Mouse (Mus musculus) mouse trophoblast stem cell (cell line): ENCODE measurements around the gene Strip1.
"Not testable (repeated sequence)": the region's sequence is repeated elsewhere in the genome, so short reads cannot be mapped to it uniquely, and the experiment has no call there.

Source experiments
- in situ Hi-C, 2 experiments: fragments of 300-500 bp; cut with MseI, MboI; formaldehyde crosslinking; loops; 2 replicates in 1 of 2; 3 replicates in 1 of 2; pipeline ENCODE4 v1.15.1; 2025

Gene Strip1

GRCm38 (mm10) chr3:107631523-107631958 lies at the start of gene Strip1:
TSS of gene Strip1 (minus strand) at chr3:107631694.
- in situ Hi-C loops = no loop called here

DNA sequence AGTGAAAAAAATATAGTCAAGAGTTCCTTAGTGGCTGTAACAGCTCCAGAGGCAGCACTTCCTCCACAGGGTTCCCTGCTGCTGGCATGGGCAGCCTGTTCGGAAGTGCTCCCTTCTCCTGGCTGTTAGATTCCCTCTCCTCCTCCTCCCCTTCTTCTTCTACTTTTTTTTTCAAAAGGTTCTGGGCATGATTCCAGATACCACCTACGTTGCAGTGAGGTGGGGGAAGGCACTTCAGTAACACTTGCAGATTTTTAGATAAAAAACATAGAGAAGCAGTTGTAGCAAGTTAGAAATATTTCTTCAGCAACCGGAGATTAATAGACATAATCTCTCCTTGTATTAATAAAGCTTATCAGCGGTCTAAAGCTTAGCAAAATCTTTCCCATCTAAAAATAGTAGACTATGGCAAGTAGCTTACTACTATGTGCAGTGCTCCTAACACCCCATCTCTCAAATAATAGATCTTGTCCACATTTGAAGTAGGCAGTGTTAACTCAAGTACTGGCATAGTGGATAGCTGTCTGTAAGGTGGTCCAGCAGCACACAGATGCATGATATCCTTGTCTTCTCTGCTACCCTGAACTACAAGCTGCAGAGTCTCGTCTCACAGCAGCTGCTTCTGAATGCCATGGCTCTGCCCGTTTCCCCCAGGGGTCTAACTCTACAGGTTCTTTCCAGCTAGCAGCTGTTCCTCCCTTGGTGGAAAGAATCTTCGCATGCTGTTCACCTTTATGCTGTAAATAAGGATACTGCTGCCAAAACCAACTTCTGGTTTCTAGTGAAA lies 49.5 kb upstream of the Strip1 start:
- in situ Hi-C loops = no loop called here

DNA sequence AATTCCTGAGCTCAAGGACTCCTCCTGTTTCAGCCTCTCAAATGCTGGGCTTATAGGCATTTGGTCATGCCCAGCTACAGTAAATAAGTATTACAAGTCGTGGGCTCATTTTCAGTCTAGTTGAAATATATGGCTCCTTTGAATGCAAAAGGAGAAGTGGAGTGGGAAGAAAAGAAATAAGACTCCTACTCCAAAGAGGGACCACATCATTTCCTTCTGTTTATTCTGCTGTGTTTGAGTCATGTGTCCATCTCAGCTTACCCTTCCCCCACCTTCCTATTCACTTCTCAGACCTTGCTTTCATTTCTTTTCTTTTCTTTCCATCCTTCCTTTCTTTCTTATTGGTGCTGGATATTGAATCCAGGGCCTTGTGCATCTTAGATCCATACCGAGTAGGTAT lies 40.0 kb upstream of the Strip1 start:
- in situ Hi-C loops = no loop called here

GRCm38 (mm10) chr3:107670500-107670899 lies 39.0 kb upstream of the Strip1 start:
- in situ Hi-C loops = no loop called here

GRCm38 (mm10) chr3:107668786-107669185 lies 37.3 kb upstream of the Strip1 start:
- in situ Hi-C loops = no loop called here

DNA sequence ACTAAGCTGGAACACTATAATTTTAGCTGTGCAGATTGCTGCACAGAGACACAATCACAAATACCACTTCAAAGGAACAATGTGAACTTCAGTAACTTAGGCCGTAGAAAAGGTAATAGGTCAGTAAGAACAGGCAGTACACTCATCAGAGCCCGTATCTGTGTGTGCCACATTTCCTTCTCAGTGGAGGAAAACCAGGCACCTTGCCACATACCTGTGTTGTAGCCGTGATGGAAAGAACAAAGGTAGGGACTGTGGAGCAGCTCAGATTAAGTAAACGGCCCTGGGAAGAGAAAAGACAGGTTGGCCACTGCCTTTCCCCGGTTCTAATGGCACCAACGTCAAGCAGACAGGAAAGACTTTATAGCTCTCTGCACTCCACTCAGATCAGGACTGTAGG lies 35.9 kb upstream of the Strip1 start:
- in situ Hi-C loops = no loop called here

GRCm38 (mm10) chr3:107664641-107665040 lies 33.1 kb upstream of the Strip1 start:
- in situ Hi-C loops = no loop called here

GRCm38 (mm10) chr3:107659000-107659399 lies 27.5 kb upstream of the Strip1 start:
- in situ Hi-C loops = no loop called here

DNA sequence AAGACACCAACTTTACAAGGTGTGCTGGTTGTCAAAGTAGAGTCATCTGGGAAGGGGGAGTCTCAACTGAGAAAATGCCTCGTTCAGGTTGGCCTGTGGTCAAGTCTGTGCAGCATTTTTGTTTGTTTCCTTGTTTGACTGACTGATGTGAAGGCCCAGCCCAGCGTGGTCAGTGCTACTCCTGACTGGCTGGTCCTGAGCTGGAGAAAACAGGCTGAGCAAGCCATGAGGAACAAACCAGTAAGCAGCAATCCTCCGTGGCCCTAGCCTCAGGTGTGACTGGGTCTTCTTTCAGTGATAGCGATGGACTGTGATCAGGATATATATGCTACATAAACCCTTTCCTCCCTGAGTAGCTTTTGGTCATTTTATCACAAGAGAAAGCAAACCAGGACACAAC lies 25.4 kb upstream of the Strip1 start:
- in situ Hi-C loops = no loop called here

- in situ Hi-C loops = no loop called here
Observed at GRCm38 (mm10) chr3:107656151-107656550, 24.7 kb upstream of the Strip1 start.

DNA sequence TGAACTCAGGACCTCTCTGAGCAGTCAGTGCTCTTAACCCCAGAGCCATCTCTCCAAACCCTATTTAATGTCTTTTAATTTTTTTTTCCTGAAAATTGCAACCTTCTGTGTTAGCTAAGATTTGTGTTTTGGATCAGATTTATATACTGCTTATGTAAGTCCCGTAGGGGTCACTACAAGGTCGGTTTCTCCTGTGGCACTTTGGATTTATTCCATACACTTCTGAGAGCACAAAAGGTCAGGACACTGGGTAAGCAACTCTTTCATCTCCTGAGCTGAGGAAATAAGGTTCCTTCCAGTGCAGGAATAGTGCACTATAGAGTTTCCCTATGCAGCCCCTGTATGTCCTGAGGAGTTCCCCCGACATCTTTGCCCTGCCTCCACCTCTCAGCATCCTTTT lies 24.0 kb upstream of the Strip1 start:
- in situ Hi-C loops = no loop called here

- in situ Hi-C loops = no loop called here
Observed at GRCm38 (mm10) chr3:107654861-107655260, 23.4 kb upstream of the Strip1 start.

GRCm38 (mm10) chr3:107652968-107653367 lies 21.5 kb upstream of the Strip1 start:
- in situ Hi-C loops = no loop called here

GRCm38 (mm10) chr3:107650276-107650675 lies 18.8 kb upstream of the Strip1 start:
- in situ Hi-C loops = not testable (repeated sequence)

GRCm38 (mm10) chr3:107646947-107647346 lies 15.5 kb upstream of the Strip1 start:
- in situ Hi-C loops = no loop called here

DNA sequence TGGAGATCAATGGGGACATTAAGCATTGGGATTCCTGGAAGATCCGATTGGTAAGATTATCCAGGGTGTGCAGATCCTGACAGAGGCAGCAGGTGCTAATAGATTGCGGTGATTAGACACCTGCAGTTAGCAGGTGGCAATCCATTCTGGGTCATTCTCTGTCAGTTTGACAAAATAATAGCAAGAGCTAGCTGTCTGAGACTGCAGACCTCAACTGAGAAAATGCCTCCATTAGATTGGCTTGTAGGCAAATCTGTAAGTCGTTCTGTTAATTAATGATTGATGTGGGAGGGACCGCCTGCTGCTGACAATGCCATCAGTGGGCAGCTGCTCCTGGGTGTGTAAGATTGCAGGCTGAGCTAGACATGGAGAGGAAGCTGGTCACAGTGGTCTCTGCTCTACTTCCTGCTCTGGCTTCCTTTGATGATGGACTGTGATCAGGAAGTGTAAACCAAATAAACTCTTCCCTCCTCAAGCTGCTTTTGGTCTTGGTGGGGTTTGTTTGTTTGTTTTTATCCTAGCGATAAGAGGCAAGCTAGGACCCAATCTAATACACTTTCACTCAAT lies 6.2 kb upstream of the Strip1 start:
- in situ Hi-C loops = no loop called here

- in situ Hi-C loops = no loop called here
Observed at GRCm38 (mm10) chr3:107636236-107636635, 4.7 kb upstream of the Strip1 start.

DNA sequence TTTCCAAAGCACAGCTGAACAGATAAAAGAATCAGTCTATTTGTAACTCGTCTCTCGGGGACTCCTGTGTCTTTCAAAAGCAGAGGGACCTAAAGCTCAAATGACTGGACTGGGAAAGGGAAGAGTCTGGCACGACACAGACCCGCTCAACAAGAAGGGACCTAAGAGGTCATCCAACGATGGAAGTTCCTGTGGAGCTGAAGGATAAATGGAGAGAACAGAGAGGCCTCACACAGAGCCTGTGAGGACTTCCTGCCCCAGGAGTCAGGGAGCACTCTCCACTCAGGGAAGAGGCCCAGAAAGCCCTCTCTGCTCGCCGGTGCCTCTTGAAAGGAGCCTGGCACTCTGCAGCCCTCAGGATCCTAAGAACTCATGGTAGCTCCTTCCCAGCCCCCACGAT lies 4.3 kb upstream of the Strip1 start:
- in situ Hi-C loops = no loop called here

DNA sequence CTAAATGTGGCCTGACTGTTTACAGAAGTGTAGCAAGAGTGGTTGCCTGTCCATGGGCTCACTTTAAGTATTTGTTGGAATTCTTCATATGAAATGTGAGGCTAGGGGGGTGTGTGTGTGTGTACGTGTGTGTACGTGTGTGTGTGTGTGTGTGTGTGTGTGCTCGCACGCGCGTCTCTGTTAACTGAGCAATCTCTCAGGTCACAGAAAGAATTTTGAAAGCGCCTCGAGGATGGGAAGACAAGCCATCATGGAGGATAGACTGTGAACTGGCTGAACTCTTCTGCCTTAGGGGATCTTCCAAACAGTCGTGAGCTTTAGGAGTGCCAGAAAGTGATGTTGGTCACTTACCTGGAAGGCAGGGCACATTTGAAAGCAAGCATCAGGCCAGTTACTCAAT lies 2.4 kb upstream of the Strip1 start:
- in situ Hi-C loops = no loop called here

GRCm38 (mm10) chr3:107632786-107633185 lies 1.3 kb upstream of the Strip1 start:
- in situ Hi-C loops = no loop called here

DNA sequence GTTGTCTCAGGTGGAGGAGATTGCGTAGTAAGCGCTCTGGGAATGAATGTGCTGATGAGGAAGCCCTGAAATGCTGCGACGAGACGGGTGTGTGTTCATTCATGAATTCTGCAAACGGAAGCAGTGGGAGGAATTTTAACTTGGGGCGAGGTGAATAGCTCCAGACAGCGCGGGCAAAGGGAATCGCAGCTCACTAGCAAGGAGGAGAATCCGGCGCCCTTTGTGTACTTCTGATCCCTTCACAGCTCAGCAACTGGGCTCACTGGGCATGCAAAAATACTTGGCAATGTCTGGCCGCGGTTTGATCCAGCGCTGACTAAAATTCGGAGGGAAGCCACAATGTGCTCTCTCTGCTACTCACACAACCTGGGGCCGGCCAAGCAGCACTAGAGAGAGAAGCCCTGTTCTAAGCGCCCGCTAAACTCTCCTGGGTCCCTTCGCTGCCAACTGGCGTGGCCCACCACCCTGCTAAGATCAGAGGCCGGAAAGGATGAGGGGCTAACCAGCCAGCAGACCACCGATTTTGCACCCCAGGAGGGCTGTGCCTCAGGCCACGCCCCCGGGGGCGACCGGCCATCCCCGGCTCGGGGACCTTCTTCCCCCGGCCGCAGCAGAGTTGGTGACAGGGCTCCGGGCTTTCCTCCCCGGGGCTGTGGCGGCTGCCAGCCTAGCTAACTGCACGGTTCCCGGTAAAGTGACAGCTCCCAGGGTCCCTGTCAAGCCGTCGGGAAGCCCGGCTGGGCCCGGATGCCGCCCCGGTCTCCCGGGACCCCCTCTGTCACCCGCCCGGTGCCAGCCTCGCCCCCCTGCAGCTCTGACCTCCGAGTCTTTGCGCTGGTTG lies 592 bp downstream of the Strip1 start, which contains the start of gene Gm10961:
Gm10961 (plus strand) TSS at position 641 of the 841 bp plus-strand sequence.
- in situ Hi-C loops = no loop called here

DNA sequence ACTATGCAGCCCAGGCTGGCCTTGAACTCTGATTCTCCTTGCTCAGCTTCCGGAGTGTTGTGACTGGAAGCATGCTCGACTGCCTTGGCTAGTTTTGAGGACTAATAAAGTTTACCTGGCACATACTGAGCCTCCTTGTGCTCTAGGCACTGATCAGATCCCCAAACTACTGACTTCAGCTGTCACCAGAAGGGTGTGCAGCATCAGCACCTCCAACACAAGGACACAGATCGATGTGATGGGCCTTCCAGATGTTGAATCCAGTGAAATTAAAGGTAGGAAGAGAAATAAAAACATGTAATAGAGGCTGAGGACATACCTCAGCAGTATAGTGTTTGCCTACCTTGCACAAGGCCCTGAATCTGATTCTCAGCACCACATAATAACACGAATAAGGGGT lies 2.1 kb downstream of the Strip1 start:
- in situ Hi-C loops = no loop called here
